In genomic region chr6:118738656-118739055, GRCm38 (mm10) we compare ENCODE assay signal across 20 mouse cellular contexts.
DNase-seq lines count a peak whose midpoint lies in the region; ATAC-seq and TF ChIP-seq lines count a peak whose summit lies in the region.
"Had no signal": no experiment of that assay in that cellular context is flagged by ENCODE, and none has a peak within 500 bp of the region (broad histone marks: within the 10 kb centered on the region; RNA-seq: fewer than 3 reads in every experiment).

No protein-coding gene starts in this region.

- no peak for TF ChIP-seq CTCF in brain, embryonic 14.5 days (IDR thresholded peaks at IDR 0.05; ENCODE audit: borderline replicate concordance, extremely low read depth, insufficient read depth, insufficient read length)

- H3K27ac ChIP-seq in forebrain, embryonic 14.5 days (ENCODE audit: low read depth, low read length) = 0 out of 2 replicates have a peak overlapping the region, but pooled peaks have one; percentile 44
- H3K27ac ChIP-seq in forebrain, embryonic 12.5 days = no peak overlapping the region
- no peak overlapping the region for H3K27ac ChIP-seq in heart, embryonic 16.5 days (ENCODE audit: low read length)
- H3K27ac ChIP-seq in heart, embryonic 10.5 days = no peak overlapping the region
- H3K27ac ChIP-seq in kidney, embryonic 15.5 days = no peak overlapping the region
- H3K27ac ChIP-seq: embryonic facial prominence, embryonic 12.5 days; hindbrain, embryonic 12.5 days had no signal

- H3K27me3 ChIP-seq in forebrain, embryonic 14.5 days (replicated peaks; ENCODE audit: control insufficient read depth, insufficient read depth, low read length) = no peaks in the 10 kb centered on the region
- H3K27me3 ChIP-seq in forebrain, embryonic 12.5 days = no peaks in the 10 kb centered on the region
- H3K27me3 ChIP-seq in heart, embryonic 16.5 days (ENCODE audit: control insufficient read depth, insufficient read depth, low read length) = no peaks in the 10 kb centered on the region
- H3K27me3 ChIP-seq in heart, embryonic 10.5 days (ENCODE audit: insufficient read depth, poor library complexity, severe bottlenecking) = no peaks in the 10 kb centered on the region
- H3K27me3 ChIP-seq in kidney, embryonic 15.5 days = no peaks in the 10 kb centered on the region
- H3K27me3 ChIP-seq: embryonic facial prominence, embryonic 12.5 days; heart, embryonic 12.5 days; hindbrain, embryonic 12.5 days; Patski had no signal

- no peak overlapping the region for H3K9ac ChIP-seq in forebrain, embryonic 14.5 days (ENCODE audit: low read length)
- H3K9ac ChIP-seq in forebrain, embryonic 12.5 days = no peak overlapping the region
- H3K9ac ChIP-seq in heart, embryonic 16.5 days (ENCODE audit: low read length) = no peak overlapping the region
- no peak overlapping the region for H3K9ac ChIP-seq in kidney, embryonic 15.5 days
- H3K9ac ChIP-seq: embryonic facial prominence, embryonic 12.5 days; heart, embryonic 12.5 days; hindbrain, embryonic 12.5 days had no signal

- H3K9me3 ChIP-seq in forebrain, embryonic 14.5 days (replicated peaks; ENCODE audit: control insufficient read depth, low read length) = no peaks in the 10 kb centered on the region
- no peaks in the 10 kb centered on the region for H3K9me3 ChIP-seq in forebrain, embryonic 12.5 days
- H3K9me3 ChIP-seq in heart, embryonic 16.5 days (replicated peaks; ENCODE audit: control insufficient read depth, low read length) = no peaks in the 10 kb centered on the region
- H3K9me3 ChIP-seq in heart, embryonic 10.5 days = no peaks in the 10 kb centered on the region
- H3K9me3 ChIP-seq in kidney, embryonic 15.5 days (replicated peaks) = no peaks in the 10 kb centered on the region
- H3K9me3 ChIP-seq: embryonic facial prominence, embryonic 12.5 days; heart, embryonic 12.5 days; hindbrain, embryonic 12.5 days had no signal

- 0 out of 2 replicates have a peak, but pooled peaks cover 5% of the 10 kb centered on the region for H3K4me1 ChIP-seq in forebrain, embryonic 14.5 days (ENCODE audit: control insufficient read depth, insufficient read depth, low read length)
- no peaks in the 10 kb centered on the region for H3K4me1 ChIP-seq in forebrain, embryonic 12.5 days
- H3K4me1 ChIP-seq in heart, embryonic 16.5 days (ENCODE audit: control insufficient read depth, insufficient read depth, low read length) = peaks cover 7% of the 10 kb centered on the region
- peaks cover 4% of the 10 kb centered on the region; the same call in 1 of the 2 replicates for H3K4me1 ChIP-seq in heart, embryonic 10.5 days
- H3K4me1 ChIP-seq in kidney, embryonic 15.5 days = no peaks in the 10 kb centered on the region
- H3K4me1 ChIP-seq: embryonic facial prominence, embryonic 12.5 days; hindbrain, embryonic 12.5 days had no signal

- H3K4me2 ChIP-seq in forebrain, embryonic 14.5 days (ENCODE audit: low read length) = no peak overlapping the region
- H3K4me2 ChIP-seq in forebrain, embryonic 12.5 days = no peak overlapping the region
- no peak overlapping the region for H3K4me2 ChIP-seq in heart, embryonic 16.5 days (ENCODE audit: low read depth, low read length)
- no peak overlapping the region for H3K4me2 ChIP-seq in kidney, embryonic 15.5 days
- H3K4me2 ChIP-seq: embryonic facial prominence, embryonic 12.5 days; heart, embryonic 12.5 days; hindbrain, embryonic 12.5 days had no signal

- no peak for TF ChIP-seq POLR2A in brain, embryonic 14.5 days (IDR thresholded peaks at IDR 0.05; ENCODE audit: borderline replicate concordance, extremely low read depth, insufficient read depth, insufficient read length, poor library complexity, severe bottlenecking)

- no peak for ATAC-seq in forebrain, embryonic 14.5 days
- ATAC-seq in forebrain, embryonic 12.5 days (ENCODE audit: low FRiP score) = no peak
- peak; percentile 41; the same call in 1 of the 2 replicates for ATAC-seq in heart, embryonic 16.5 days (replicated peaks; ENCODE audit: extremely low read depth, insufficient read depth, low FRiP score)
- ATAC-seq in kidney, embryonic 15.5 days (replicated peaks; ENCODE audit: low FRiP score) = no peak
- ATAC-seq: activated CD4-positive, CD25-positive, alpha-beta regulatory T cell, adult 4 months; hindbrain, embryonic 16.5 days; inflammation-experienced regulatory T-cells, adult 6 months; intestine, postnatal 0 days had no signal

- H3K4me3 ChIP-seq in forebrain, embryonic 14.5 days (ENCODE audit: low read depth, low read length) = no peak overlapping the region
- no peak overlapping the region for H3K4me3 ChIP-seq in forebrain, embryonic 12.5 days (replicated peaks)
- H3K4me3 ChIP-seq in heart, embryonic 16.5 days (ENCODE audit: low read length) = no peak overlapping the region
- no peak overlapping the region for H3K4me3 ChIP-seq in heart, embryonic 10.5 days
- H3K4me3 ChIP-seq in kidney, embryonic 15.5 days (replicated peaks) = no peak overlapping the region
- H3K4me3 ChIP-seq: embryonic facial prominence, embryonic 12.5 days; heart, embryonic 12.5 days; hindbrain, embryonic 12.5 days had no signal

- peak; percentile 47 for DNase-seq in forebrain, embryonic 14.5 days (ENCODE audit: low spot score)
- no peak for DNase-seq in heart, embryonic 10.5 days (ENCODE audit: low spot score)
- DNase-seq in lung, postnatal 10 days = peak; percentile 31
- no peak for DNase-seq in lung, postnatal 14 days
- peak; percentile 69 for DNase-seq in brain, embryonic 14.5 days (ENCODE audit: low read depth)
- DNase-seq: adrenal gland, postnatal 36 days; cerebellum, adult 11 months; cerebellum, adult 8-10 months; cerebellum, postnatal 14 days had no signal

- WGBS in forebrain, embryonic 14.5 days = 28% methylated on average over 3 of the region's 3 CpGs
- 55% methylated on average over 3 of the region's 3 CpGs for WGBS in forebrain, embryonic 12.5 days
- 42% methylated on average over 3 of the region's 3 CpGs for WGBS in heart, embryonic 16.5 days
- WGBS in heart, embryonic 10.5 days = 55% methylated on average over 3 of the region's 3 CpGs
- WGBS in kidney, embryonic 15.5 days = 48% methylated on average over 3 of the region's 3 CpGs

- 0 out of 2 replicates have a peak, but pooled peaks cover 5% of the 10 kb centered on the region for H3K36me3 ChIP-seq in forebrain, embryonic 14.5 days (ENCODE audit: control insufficient read depth, insufficient read depth, low read length)
- no peaks in the 10 kb centered on the region for H3K36me3 ChIP-seq in forebrain, embryonic 12.5 days (replicated peaks)
- peaks cover 17% of the 10 kb centered on the region for H3K36me3 ChIP-seq in heart, embryonic 16.5 days (ENCODE audit: control insufficient read depth, insufficient read depth)
- H3K36me3 ChIP-seq in heart, embryonic 10.5 days = peaks cover 36% of the 10 kb centered on the region
- H3K36me3 ChIP-seq in kidney, embryonic 15.5 days = no peaks in the 10 kb centered on the region

Comparison
In these comparisons a context has a peak if more than half of its experiments do, and no peak if none do; other contexts are left out.
1. DNase-seq: peak in forebrain, embryonic 14.5 days (single experiment), lung, postnatal 10 days (single experiment) and brain, embryonic 14.5 days (single experiment); none in heart, embryonic 10.5 days (single experiment) and lung, postnatal 14 days (single experiment).